Mouse (Mus musculus): ENCODE results near the gene Gm11214. TPM values are rescaled to one million over a fixed set of nuclear protein-coding genes. Genes with fewer than 3 reads are reported as not detected.

Gm11214 gene
- polyA plus RNA-seq (2014; fragmentation: Nextera tagmentation; extraction: Ambion mirVana): not detected in 2 replicates

- Histone ChIP-seq H3K36me3 (ENCODE audit: control insufficient read depth, insufficient read depth, low read length) (no peaks in the 10 kb centered on the region), H3K27me3 (ENCODE audit: control insufficient read depth, insufficient read depth, low read length) (no peaks in the 10 kb centered on the region), H3K4me2 (no peak within 1 kb of the TSS), H3K9me3 (ENCODE audit: control insufficient read depth, low read length) (no peaks in the 10 kb centered on the region), H3K27ac (ENCODE audit: low read depth, low read length) (no peak within 1 kb of the TSS), H3K9ac (ENCODE audit: low read length) (no peak within 1 kb of the TSS), H3K4me3 (ENCODE audit: low read depth, low read length) (no peak within 1 kb of the TSS), H3K4me1 (ENCODE audit: control insufficient read depth, insufficient read depth, low read length) (no peaks in the 10 kb centered on the region)
- no peak for ATAC-seq (ENCODE audit: low FRiP score)
- DNase-seq (ENCODE audit: low spot score, missing footprints): peak; percentile 86
- WGBS: 92% methylated on average over 6 of the region's 6 CpGs
Observed at GRCm38 (mm10) chr4:63663279-63663678, at the start of gene Gm11214. Gene Gm11214 (minus strand): TSS chr4:63663379.

- Histone ChIP-seq H3K4me3 (ENCODE audit: low read depth, low read length) (no peak overlapping the region), H3K9ac (ENCODE audit: low read length) (no peak overlapping the region), H3K27me3 (ENCODE audit: control insufficient read depth, insufficient read depth, low read length) (no peaks in the 10 kb centered on the region), H3K9me3 (ENCODE audit: control insufficient read depth, low read length) (no peaks in the 10 kb centered on the region), H3K4me1 (ENCODE audit: control insufficient read depth, insufficient read depth, low read length) (no peaks in the 10 kb centered on the region), H3K4me2 (no peak overlapping the region), H3K27ac (ENCODE audit: low read depth, low read length) (no peak overlapping the region), H3K36me3 (ENCODE audit: control insufficient read depth, insufficient read depth, low read length) (no peaks in the 10 kb centered on the region)
- WGBS: 86% methylated on average over 5 of the region's 5 CpGs
- peak; percentile 44 for DNase-seq (ENCODE audit: low spot score, missing footprints)
- no peak for ATAC-seq (ENCODE audit: low FRiP score)
Observed at GRCm38 (mm10) chr4:63711886-63712285, 48.7 kb upstream of the Gm11214 start.

DNA sequence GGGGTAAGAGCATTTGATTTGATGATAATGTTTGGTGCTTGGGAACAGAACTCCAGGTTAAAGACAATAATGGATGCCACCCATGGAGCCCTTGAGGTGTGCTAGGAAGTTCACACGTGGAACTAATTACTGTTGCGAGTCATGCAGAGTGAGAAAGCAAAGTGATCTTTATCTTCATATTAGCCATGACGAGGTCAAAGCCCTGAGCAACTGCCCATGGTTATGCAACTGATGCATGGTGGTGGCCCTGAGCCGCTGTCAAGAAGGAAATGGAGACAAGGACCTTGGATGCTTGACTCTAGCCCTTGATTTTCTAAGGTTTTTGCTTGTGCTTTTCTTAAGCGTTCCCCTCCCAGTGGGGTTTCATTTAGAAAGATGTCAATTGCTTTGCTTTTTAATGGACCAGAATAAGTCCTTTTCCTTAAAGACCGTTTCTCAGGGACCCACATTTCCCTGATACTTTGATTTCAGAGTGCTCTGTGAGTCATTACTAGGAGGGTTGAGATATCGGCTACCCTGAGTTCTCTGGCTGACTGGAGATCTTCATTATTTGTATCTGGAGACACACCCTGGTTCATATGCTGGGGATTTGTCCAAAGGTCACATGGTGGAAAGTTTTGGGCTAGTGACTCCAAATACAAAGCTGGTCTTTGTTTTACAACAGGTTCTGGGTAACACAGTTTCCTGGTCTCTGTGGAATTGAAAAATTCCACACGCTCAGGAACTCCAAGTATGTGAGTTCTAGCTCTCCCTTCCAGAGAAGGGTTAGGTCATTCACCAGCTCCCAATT is 47.4 kb upstream of the Gm11214 start:
- no peak overlapping the region for H3K9ac ChIP-seq (ENCODE audit: low read length)
- H3K4me1 ChIP-seq (ENCODE audit: control insufficient read depth, insufficient read depth, low read length): no peaks in the 10 kb centered on the region
- no peak overlapping the region for H3K4me3 ChIP-seq (ENCODE audit: low read depth, low read length)
- H3K27ac ChIP-seq (ENCODE audit: low read depth, low read length): no peak overlapping the region
- no peaks in the 10 kb centered on the region for H3K9me3 ChIP-seq (ENCODE audit: control insufficient read depth, low read length)
- no peaks in the 10 kb centered on the region for H3K36me3 ChIP-seq (ENCODE audit: control insufficient read depth, insufficient read depth, low read length)
- 72% methylated on average over 8 of the region's 8 CpGs for WGBS
- no peaks in the 10 kb centered on the region for H3K27me3 ChIP-seq (ENCODE audit: control insufficient read depth, insufficient read depth, low read length)
- no peak overlapping the region for H3K4me2 ChIP-seq
- DNase-seq (ENCODE audit: low spot score, missing footprints): peak; percentile 78
- no peak for ATAC-seq (ENCODE audit: low FRiP score)

- Histone ChIP-seq H3K4me1 (ENCODE audit: control insufficient read depth, insufficient read depth, low read length) (no peaks in the 10 kb centered on the region), H3K9ac (ENCODE audit: low read length) (no peak overlapping the region), H3K4me3 (ENCODE audit: low read depth, low read length) (no peak overlapping the region), H3K27ac (ENCODE audit: low read depth, low read length) (no peak overlapping the region), H3K27me3 (ENCODE audit: control insufficient read depth, insufficient read depth, low read length) (no peaks in the 10 kb centered on the region), H3K4me2 (no peak overlapping the region), H3K9me3 (ENCODE audit: control insufficient read depth, low read length) (no peaks in the 10 kb centered on the region), H3K36me3 (ENCODE audit: control insufficient read depth, insufficient read depth, low read length) (no peaks in the 10 kb centered on the region)
- WGBS: 84% methylated on average over 1 of the region's 1 CpGs
- ATAC-seq (ENCODE audit: low FRiP score) (no peak), DNase-seq (ENCODE audit: low spot score, missing footprints) (peak; percentile 23)
Observed at GRCm38 (mm10) chr4:63706279-63706971, 43.2 kb upstream of the Gm11214 start.

DNA sequence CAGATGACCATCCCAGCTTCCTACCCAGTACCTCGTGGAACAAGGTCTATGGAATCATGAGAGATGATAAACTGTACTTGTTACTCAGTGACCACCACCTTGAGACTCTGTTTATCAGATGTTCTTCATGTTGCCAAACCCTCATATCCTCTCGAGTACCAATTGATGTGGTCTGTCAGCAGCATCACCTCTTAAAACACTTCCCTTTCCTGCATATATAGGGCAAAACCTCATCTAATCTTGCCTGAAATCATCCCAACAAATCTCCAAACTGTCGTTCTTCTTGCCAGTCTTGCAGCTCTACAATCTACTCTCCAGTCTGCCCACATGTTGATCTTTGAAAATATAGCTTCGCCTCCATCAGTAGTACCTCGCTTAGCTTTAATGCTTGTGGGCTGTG is 41.1 kb upstream of the Gm11214 start:
- H3K4me2 ChIP-seq: no peak overlapping the region
- DNase-seq (ENCODE audit: low spot score, missing footprints) (no peak), ATAC-seq (ENCODE audit: low FRiP score) (no peak)
- H3K27ac ChIP-seq (ENCODE audit: low read depth, low read length): no peak overlapping the region
- no peak overlapping the region for H3K4me3 ChIP-seq (ENCODE audit: low read depth, low read length)
- WGBS: 83% methylated on average over 5 of the region's 5 CpGs
- no peaks in the 10 kb centered on the region for H3K36me3 ChIP-seq (ENCODE audit: control insufficient read depth, insufficient read depth, low read length)
- H3K27me3 ChIP-seq (ENCODE audit: control insufficient read depth, insufficient read depth, low read length): no peaks in the 10 kb centered on the region
- no peaks in the 10 kb centered on the region for H3K4me1 ChIP-seq (ENCODE audit: control insufficient read depth, insufficient read depth, low read length)
- no peak overlapping the region for H3K9ac ChIP-seq (ENCODE audit: low read length)
- H3K9me3 ChIP-seq (ENCODE audit: control insufficient read depth, low read length): no peaks in the 10 kb centered on the region

DNA sequence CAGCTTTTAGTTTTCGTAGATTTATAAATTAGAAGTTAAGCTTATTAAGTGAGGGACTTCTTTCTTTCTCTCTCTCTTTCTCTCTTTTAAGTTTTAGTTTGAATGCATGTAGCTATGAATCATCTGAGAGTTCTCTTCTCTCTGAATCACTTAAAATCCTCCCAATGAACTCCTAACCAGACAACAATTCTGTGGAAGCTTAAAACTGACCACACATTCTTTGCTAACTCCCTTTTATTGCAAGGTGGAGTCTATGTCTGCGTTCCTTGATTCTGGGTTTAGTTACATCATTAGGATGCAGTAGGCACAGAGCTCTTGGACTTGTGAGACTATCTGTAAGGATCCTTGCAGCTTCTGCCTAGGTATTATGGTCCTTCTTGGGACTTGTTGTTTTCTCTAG is 40.5 kb upstream of the Gm11214 start:
- Histone ChIP-seq H3K4me1 (ENCODE audit: control insufficient read depth, insufficient read depth, low read length) (no peaks in the 10 kb centered on the region), H3K4me2 (no peak overlapping the region), H3K4me3 (ENCODE audit: low read depth, low read length) (no peak overlapping the region), H3K36me3 (ENCODE audit: control insufficient read depth, insufficient read depth, low read length) (no peaks in the 10 kb centered on the region), H3K9ac (ENCODE audit: low read length) (no peak overlapping the region), H3K9me3 (ENCODE audit: control insufficient read depth, low read length) (no peaks in the 10 kb centered on the region), H3K27ac (ENCODE audit: low read depth, low read length) (no peak overlapping the region), H3K27me3 (ENCODE audit: control insufficient read depth, insufficient read depth, low read length) (no peaks in the 10 kb centered on the region)
- ATAC-seq (ENCODE audit: low FRiP score) (no peak), DNase-seq (ENCODE audit: low spot score, missing footprints) (no peak)
- 91% methylated on average over 2 of the region's 2 CpGs for WGBS

DNA sequence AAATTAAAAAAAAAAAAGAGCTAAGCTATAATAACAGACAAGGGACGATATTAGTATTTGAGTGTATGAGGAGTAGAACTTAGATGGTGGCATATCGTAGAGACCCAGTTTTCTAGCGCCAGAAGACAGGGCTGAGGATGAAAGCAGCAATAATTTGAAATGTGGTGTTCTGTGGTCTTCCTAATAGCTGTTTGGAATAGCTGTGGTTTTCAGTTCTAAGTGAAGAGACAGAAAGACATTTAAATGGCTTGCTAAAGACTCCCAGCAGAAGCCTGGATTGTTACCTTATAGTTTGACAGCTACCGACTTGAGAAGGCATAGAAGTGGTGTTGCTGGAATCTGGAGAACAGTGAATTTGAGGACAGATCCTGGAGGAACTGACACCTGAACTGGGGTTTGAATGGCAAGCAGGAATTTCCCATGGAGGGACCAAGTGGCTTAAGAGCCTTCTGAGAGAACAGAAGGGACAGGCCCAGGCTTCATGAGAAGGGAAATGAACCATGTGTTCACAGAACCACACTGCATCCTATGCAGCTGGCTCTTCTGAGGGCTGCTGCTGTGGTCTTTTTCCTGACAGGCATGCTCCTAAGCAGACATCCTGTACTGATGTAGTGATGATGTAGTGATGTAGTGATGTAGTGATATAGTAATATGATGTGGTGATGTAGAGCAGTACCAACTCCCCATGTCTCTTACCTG is 39.0 kb upstream of the Gm11214 start:
- peak; percentile 56 for DNase-seq (ENCODE audit: low spot score, missing footprints)
- Histone ChIP-seq H3K9me3 (ENCODE audit: control insufficient read depth, low read length) (no peaks in the 10 kb centered on the region), H3K27ac (ENCODE audit: low read depth, low read length) (no peak overlapping the region), H3K27me3 (ENCODE audit: control insufficient read depth, insufficient read depth, low read length) (no peaks in the 10 kb centered on the region), H3K4me2 (no peak overlapping the region), H3K4me3 (ENCODE audit: low read depth, low read length) (no peak overlapping the region), H3K4me1 (ENCODE audit: control insufficient read depth, insufficient read depth, low read length) (no peaks in the 10 kb centered on the region), H3K9ac (ENCODE audit: low read length) (no peak overlapping the region), H3K36me3 (ENCODE audit: control insufficient read depth, insufficient read depth, low read length) (no peaks in the 10 kb centered on the region)
- WGBS: 86% methylated on average over 4 of the region's 4 CpGs
- no peak for ATAC-seq (ENCODE audit: low FRiP score)

DNA sequence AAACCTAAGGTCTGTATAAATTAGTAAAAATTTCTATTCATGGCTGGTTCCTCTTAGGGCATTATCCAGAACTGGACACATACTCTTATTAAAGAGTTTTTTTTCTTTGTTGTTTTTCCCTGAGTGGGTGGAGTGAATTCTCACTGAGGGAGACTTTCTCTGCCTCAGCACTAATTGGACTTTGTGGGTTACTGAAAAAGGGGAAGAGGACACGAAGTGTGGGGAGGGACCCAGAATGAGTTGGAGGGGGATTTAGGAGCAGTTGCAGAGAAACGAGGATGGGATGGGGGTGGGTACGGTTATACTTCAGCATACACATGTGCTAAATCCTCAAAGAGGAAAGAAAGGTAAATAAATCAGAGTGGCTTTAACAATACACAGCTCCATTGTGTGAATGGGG is 36.6 kb upstream of the Gm11214 start:
- Histone ChIP-seq H3K9me3 (ENCODE audit: control insufficient read depth, low read length) (no peaks in the 10 kb centered on the region), H3K27me3 (ENCODE audit: control insufficient read depth, insufficient read depth, low read length) (no peaks in the 10 kb centered on the region), H3K36me3 (ENCODE audit: control insufficient read depth, insufficient read depth, low read length) (no peaks in the 10 kb centered on the region), H3K27ac (ENCODE audit: low read depth, low read length) (no peak overlapping the region), H3K4me3 (ENCODE audit: low read depth, low read length) (no peak overlapping the region), H3K4me2 (no peak overlapping the region), H3K9ac (ENCODE audit: low read length) (no peak overlapping the region), H3K4me1 (ENCODE audit: control insufficient read depth, insufficient read depth, low read length) (no peaks in the 10 kb centered on the region)
- ATAC-seq (ENCODE audit: low FRiP score) (no peak), DNase-seq (ENCODE audit: low spot score, missing footprints) (no peak)
- 78% methylated on average over 3 of the region's 3 CpGs for WGBS

DNA sequence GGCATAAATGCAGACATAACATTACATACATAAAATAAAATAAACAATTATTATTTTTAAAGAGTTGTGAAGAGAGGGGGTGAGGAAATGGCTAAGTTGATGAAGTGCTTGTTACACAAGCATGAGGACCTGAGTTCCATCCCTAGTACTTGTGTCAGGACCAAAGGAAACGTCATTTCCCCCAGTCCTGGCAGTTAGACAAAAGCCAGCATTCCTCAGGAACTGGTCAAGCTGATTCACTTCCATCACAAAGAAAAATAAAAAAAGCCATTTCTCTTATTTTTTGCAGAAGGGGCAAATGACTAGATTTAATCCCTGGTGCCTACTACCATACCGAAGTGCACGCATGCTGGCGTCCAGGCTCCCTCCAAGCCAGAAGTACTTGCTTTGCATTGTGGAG is 33.7 kb upstream of the Gm11214 start:
- Histone ChIP-seq H3K4me1 (ENCODE audit: control insufficient read depth, insufficient read depth, low read length) (no peaks in the 10 kb centered on the region), H3K27ac (ENCODE audit: low read depth, low read length) (no peak overlapping the region), H3K36me3 (ENCODE audit: control insufficient read depth, insufficient read depth, low read length) (no peaks in the 10 kb centered on the region), H3K4me3 (ENCODE audit: low read depth, low read length) (no peak overlapping the region), H3K9me3 (ENCODE audit: control insufficient read depth, low read length) (no peaks in the 10 kb centered on the region), H3K9ac (ENCODE audit: low read length) (no peak overlapping the region), H3K4me2 (no peak overlapping the region), H3K27me3 (ENCODE audit: control insufficient read depth, insufficient read depth, low read length) (no peaks in the 10 kb centered on the region)
- 90% methylated on average over 4 of the region's 4 CpGs for whole genome bisulfite sequencing
- ATAC-seq (ENCODE audit: low FRiP score) (no peak), DNase-seq (ENCODE audit: low spot score, missing footprints) (peak; percentile 56)
